Mouse (Mus musculus): ENCODE measurements around the gene Tamm41. TPM values are rescaled to one million over a fixed set of nuclear protein-coding genes. Genes with fewer than 3 reads are reported as not detected.
A peak's percentile ranks its signal among the peaks of the same experiment; 100 is the strongest.

Gene Tamm41
- polyA plus RNA-seq (2015; fragmentation: Nextera tagmentation; extraction: Ambion mirVana) = 50.8 and 55.5 TPM in 2 replicates

DNA sequence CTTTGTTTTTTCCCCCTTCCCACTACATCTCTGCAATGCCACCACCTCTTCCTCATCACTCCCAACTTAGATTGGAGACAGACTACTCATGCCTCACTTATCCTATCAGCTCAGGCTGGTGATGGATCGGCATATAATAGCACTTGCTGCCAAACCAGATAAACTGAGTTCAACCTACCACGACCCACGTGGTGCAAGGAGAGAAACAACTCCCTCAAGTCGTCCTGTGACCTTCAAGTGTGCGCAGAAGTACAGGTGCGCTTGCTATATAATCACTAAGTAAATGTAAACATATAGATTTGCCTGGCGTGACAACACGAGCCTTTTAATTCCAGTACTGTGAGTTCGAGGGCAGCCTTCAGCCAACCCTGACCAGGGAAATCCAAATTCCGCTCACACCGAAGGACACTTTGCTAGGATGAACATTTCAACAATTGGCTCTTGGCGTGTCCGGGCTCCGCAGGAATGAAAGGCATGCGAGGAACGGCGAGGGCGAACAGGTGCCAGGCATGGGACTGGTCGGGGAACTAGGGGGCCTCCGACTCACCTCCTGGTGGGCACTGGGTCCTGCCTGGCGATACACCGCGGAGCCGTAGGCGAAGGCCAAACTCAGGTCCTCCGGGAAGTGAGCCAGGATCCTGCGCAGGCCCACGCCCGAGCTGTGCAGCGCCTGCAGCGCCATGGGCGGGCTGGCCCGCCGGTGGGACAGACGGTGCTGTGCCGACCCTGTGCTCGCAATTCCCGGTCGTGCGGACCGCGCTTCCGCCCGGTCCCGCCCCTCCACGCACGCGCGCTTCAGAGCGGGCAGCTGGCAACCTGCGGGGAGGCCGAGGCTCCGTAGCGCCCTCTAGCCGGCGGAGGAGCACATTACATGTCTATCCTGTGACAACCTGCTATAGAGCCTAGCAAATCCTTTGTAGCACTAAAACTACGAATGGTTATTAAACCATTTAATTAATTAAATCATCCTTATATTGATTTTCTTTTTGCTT, at the start of gene Tamm41:
TSS of gene Tamm41 (minus strand) at position 774 of the 992 bp plus-strand sequence.
- H3K27me3 ChIP-seq = no peaks in the 10 kb centered on the region
- peak within 1 kb of the TSS; percentile 92 for H3K9ac ChIP-seq (replicated peaks)
- H3K4me2 ChIP-seq (replicated peaks) = peak within 1 kb of the TSS; percentile 85
- H3K4me3 ChIP-seq (replicated peaks) = peak within 1 kb of the TSS; percentile 90
- peak; percentile 97 for ATAC-seq
- no peaks in the 10 kb centered on the region for H3K9me3 ChIP-seq
- peaks cover 24% of the 10 kb centered on the region for H3K36me3 ChIP-seq
- H3K27ac ChIP-seq = 0 out of 2 replicates have a peak within 1 kb of the TSS, but pooled peaks have one; percentile 14
- H3K4me1 ChIP-seq (replicated peaks) = peaks cover 17% of the 10 kb centered on the region
- 1% methylated on average over 57 of the region's 57 CpGs for WGBS

- no peak overlapping the region for H3K9ac ChIP-seq (replicated peaks)
- no peak overlapping the region for H3K27ac ChIP-seq
- H3K4me3 ChIP-seq (replicated peaks) = no peak overlapping the region
- no peak overlapping the region for H3K4me2 ChIP-seq (replicated peaks)
- no peaks in the 10 kb centered on the region for H3K36me3 ChIP-seq
- 55% methylated on average over 9 of the region's 9 CpGs for WGBS
- ATAC-seq = no peak
- no peaks in the 10 kb centered on the region for H3K9me3 ChIP-seq
- H3K4me1 ChIP-seq (replicated peaks) = no peaks in the 10 kb centered on the region
- H3K27me3 ChIP-seq = no peaks in the 10 kb centered on the region
These were observed 47.7 kb upstream of the Tamm41 start for GRCm38 (mm10) chr6:115085274-115085841.

DNA sequence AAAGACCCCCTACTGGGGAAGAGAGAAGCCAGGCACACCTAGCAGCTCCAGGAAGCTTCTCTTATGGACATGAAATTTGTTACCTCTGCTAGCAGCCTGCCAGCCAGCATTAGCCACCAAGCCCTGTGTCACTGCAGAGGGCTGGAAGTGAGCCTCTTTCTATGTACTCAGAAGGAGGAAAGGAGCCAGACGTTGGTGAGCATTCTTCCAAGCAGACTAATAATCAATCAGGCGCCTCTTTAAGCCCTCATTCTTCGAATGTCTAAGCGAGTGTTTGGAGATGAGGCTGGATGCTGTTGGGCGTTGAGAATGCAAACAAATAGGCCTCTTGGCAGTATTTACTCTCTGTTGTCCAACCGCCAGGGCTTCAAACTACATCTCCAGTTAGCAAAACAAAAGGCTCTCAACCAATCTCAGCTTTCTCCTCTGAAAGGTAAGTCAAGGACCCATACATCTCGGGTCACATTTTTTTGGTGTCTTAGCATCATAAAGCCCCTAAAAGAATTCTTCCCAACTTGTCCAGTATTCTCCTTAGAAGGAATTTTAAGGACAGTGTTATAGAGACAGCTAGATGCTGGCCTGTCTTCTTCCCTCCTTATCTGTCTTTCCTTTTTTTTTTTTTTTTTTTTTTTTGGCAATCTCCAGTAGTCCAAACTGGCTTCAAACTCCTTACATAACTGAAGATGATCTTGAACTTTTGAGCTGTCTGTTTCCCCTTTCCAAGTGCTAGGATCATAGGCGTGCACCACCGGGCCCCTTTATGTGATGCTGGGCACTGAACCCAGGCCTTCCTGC, 39.3 kb upstream of the Tamm41 start:
- 47% methylated on average over 9 of the region's 9 CpGs for WGBS
- no peaks in the 10 kb centered on the region for H3K27me3 ChIP-seq
- H3K4me2 ChIP-seq (replicated peaks) = no peak overlapping the region
- H3K36me3 ChIP-seq = no peaks in the 10 kb centered on the region
- no peak overlapping the region for H3K4me3 ChIP-seq (replicated peaks)
- no peak for ATAC-seq
- no peaks in the 10 kb centered on the region for H3K4me1 ChIP-seq (replicated peaks)
- H3K9me3 ChIP-seq = no peaks in the 10 kb centered on the region
- H3K9ac ChIP-seq (replicated peaks) = no peak overlapping the region
- no peak overlapping the region for H3K27ac ChIP-seq

DNA sequence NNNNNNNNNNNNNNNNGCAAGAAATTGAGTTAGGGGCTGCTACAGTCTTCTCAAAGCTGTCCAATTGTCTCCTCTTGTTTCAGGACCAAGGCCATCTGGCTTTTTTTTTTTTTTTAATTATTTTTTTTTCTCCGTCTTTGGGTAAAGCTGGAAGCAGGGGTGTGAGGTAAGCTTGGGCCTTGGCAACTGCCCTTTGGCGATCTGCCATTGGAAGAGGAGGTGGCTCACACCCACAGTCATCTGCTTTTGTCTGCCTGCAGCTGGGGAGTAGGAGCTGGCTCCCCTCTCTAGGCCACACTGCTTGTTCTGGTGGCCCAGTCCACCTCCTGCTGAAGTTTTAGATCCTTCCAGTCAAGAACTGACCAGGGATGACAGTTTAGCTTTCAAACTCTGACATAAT, 34.3 kb upstream of the Tamm41 start:
- no peak overlapping the region for H3K4me3 ChIP-seq (replicated peaks)
- no peak overlapping the region for H3K27ac ChIP-seq
- ATAC-seq = no peak
- WGBS = 88% methylated on average over 2 of the region's 2 CpGs
- no peak overlapping the region for H3K4me2 ChIP-seq (replicated peaks)
- no peaks in the 10 kb centered on the region for H3K9me3 ChIP-seq
- no peaks in the 10 kb centered on the region for H3K36me3 ChIP-seq
- no peaks in the 10 kb centered on the region for H3K4me1 ChIP-seq (replicated peaks)
- H3K9ac ChIP-seq (replicated peaks) = no peak overlapping the region
- H3K27me3 ChIP-seq = no peaks in the 10 kb centered on the region

GRCm38 (mm10) chr6:115065411-115066241, 27.9 kb upstream of the Tamm41 start:
- H3K27ac ChIP-seq = no peak overlapping the region
- H3K9ac ChIP-seq (replicated peaks) = no peak overlapping the region
- no peak for ATAC-seq
- H3K4me3 ChIP-seq (replicated peaks) = no peak overlapping the region
- no peaks in the 10 kb centered on the region for H3K9me3 ChIP-seq
- H3K4me2 ChIP-seq (replicated peaks) = no peak overlapping the region
- H3K36me3 ChIP-seq = no peaks in the 10 kb centered on the region
- no peaks in the 10 kb centered on the region for H3K27me3 ChIP-seq
- H3K4me1 ChIP-seq (replicated peaks) = no peaks in the 10 kb centered on the region
- 46% methylated on average over 13 of the region's 13 CpGs for WGBS

GRCm38 (mm10) chr6:115062605-115063350, 25.1 kb upstream of the Tamm41 start:
- 85% methylated on average over 5 of the region's 5 CpGs for WGBS
- ATAC-seq = no peak
- H3K4me2 ChIP-seq (replicated peaks) = no peak overlapping the region

GRCm38 (mm10) chr6:115059227-115059626, 21.6 kb upstream of the Tamm41 start:
- no peak overlapping the region for H3K4me3 ChIP-seq (replicated peaks)
- H3K9ac ChIP-seq (replicated peaks) = no peak overlapping the region
- H3K36me3 ChIP-seq = no peaks in the 10 kb centered on the region
- H3K27ac ChIP-seq = no peak overlapping the region
- WGBS = 65% methylated on average over 5 of the region's 5 CpGs
- H3K4me2 ChIP-seq (replicated peaks) = no peak overlapping the region
- 0 out of 2 replicates have a peak, but pooled peaks cover 4% of the 10 kb centered on the region for H3K4me1 ChIP-seq (replicated peaks)
- H3K9me3 ChIP-seq = no peaks in the 10 kb centered on the region
- no peaks in the 10 kb centered on the region for H3K27me3 ChIP-seq
- ATAC-seq = no peak

More at GRCm38 (mm10) chr6:115062605-115063350, 25.1 kb upstream of the Tamm41 start:
- Histone ChIP-seq H3K9ac (replicated peaks) (no peak overlapping the region), H3K4me3 (replicated peaks) (no peak overlapping the region), H3K27me3 (no peaks in the 10 kb centered on the region), H3K9me3 (no peaks in the 10 kb centered on the region), H3K27ac (no peak overlapping the region), H3K4me1 (replicated peaks) (no peaks in the 10 kb centered on the region), H3K36me3 (no peaks in the 10 kb centered on the region)

GRCm38 (mm10) chr6:115056699-115057098, 19.0 kb upstream of the Tamm41 start:
- WGBS = 39% methylated on average over 2 of the region's 2 CpGs
- Histone ChIP-seq H3K36me3 (no peaks in the 10 kb centered on the region), H3K9me3 (no peaks in the 10 kb centered on the region), H3K4me3 (replicated peaks) (no peak overlapping the region), H3K9ac (replicated peaks) (no peak overlapping the region), H3K27me3 (no peaks in the 10 kb centered on the region), H3K4me1 (replicated peaks) (0 out of 2 replicates have a peak, but pooled peaks cover 4% of the 10 kb centered on the region), H3K27ac (no peak overlapping the region), H3K4me2 (replicated peaks) (no peak overlapping the region)
- ATAC-seq = no peak

DNA sequence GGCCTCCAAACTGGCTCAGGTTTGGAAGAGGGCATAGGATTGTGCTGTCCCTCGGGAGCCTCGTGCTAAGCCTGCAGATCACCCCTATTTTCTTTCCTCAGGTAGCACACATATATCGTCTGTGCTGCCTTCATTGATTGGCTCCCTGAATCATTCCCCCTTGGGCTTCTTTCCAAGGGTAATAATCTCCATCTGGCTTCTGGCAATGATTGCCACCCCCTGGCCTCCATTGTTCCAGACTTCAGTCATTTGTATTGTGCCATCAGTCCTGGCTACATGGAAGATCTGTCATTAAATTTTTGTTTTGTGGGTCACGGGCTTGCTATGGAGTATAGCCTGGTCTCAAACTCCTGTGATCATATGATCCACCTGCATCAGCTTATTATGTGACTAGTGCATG, 17.8 kb upstream of the Tamm41 start:
- no peak overlapping the region for H3K27ac ChIP-seq
- H3K4me3 ChIP-seq (replicated peaks) = no peak overlapping the region
- no peaks in the 10 kb centered on the region for H3K27me3 ChIP-seq
- ATAC-seq = no peak
- H3K4me1 ChIP-seq (replicated peaks) = 0 out of 2 replicates have a peak, but pooled peaks cover 4% of the 10 kb centered on the region
- H3K36me3 ChIP-seq = no peaks in the 10 kb centered on the region
- H3K9ac ChIP-seq (replicated peaks) = no peak overlapping the region
- H3K9me3 ChIP-seq = no peaks in the 10 kb centered on the region
- no peak overlapping the region for H3K4me2 ChIP-seq (replicated peaks)
- WGBS = 81% methylated on average over 4 of the region's 4 CpGs

DNA sequence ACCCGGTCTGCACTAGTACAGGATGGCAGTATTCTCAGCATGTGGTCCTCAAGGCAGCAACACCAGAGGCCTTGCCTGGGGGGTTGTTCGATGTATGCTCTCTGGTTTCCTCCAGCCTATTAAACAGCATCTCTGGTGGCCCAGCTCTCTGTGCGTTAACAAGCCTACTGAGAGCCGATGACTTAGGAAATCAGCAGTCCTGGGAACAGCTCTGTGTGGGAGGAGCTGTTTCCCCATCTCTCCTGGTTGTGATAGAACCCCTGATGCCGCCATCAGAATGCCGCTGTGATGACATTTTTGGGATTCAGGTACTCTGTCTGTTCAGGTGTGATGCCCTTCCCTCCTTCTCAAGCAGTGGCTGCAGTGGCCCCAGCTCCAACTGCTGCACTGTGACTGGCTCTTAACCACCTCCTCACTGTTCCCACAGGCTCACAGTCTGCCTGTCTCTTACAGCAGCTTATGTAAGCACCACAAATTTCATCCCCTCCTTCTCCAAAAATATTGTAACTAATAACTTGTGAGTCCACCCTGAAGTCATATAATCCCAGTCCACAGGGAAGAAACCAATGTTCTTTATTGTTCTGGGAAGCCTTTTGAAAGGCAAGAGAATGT, 14.0 kb upstream of the Tamm41 start:
- no peak overlapping the region for H3K4me2 ChIP-seq (replicated peaks)

More for the DNA sequence above, 14.0 kb upstream of the Tamm41 start:
- no peak for ATAC-seq
- Histone ChIP-seq H3K27me3 (no peaks in the 10 kb centered on the region), H3K4me1 (replicated peaks) (0 out of 2 replicates have a peak, but pooled peaks cover 3% of the 10 kb centered on the region), H3K9me3 (no peaks in the 10 kb centered on the region), H3K27ac (no peak overlapping the region), H3K9ac (replicated peaks) (no peak overlapping the region), H3K36me3 (no peaks in the 10 kb centered on the region), H3K4me3 (replicated peaks) (no peak overlapping the region)
- WGBS = 86% methylated on average over 6 of the region's 6 CpGs

All from midbrain, embryonic 13.5 days (tissue).